Mouse (Mus musculus): ENCODE measurements around the gene Katnal1. TPM values are rescaled to one million over a fixed set of nuclear protein-coding genes. Genes with fewer than 3 reads are reported as not detected.

Katnal1 gene
- polyA plus RNA-seq (2015; fragmentation: Nextera tagmentation; extraction: Ambion mirVana) = 12.9 and 13.4 TPM in 2 replicates

DNA sequence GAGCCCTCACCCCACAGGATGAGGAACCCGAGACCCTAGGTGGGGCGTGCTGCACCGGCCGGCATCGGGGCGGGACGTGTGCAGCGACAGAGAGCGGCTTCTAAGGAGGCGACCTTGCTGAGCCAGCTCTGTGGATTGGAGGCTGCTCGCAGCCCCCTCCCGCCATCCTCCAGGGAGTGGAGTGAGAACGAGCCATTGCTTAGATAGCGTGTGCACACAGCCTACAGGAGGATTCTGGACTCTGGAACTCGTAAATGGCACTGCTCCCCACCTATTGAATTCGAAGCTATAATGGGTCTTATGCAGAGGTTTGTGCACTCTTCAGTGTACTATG, at the start of gene Katnal1:
TSS of gene Katnal1 (minus strand) at position 205 of the 334 bp plus-strand sequence.
- H3K9ac ChIP-seq = peak within 1 kb of the TSS; percentile 86
- peak within 1 kb of the TSS; percentile 95 for H3K27ac ChIP-seq
- under 1% methylated on average over 16 of the region's 16 CpGs for WGBS
- peaks cover 7% of the 10 kb centered on the region for H3K4me1 ChIP-seq
- H3K36me3 ChIP-seq = peaks cover 15% of the 10 kb centered on the region; the same call in 1 of the 2 replicates
- H3K27me3 ChIP-seq = no peaks in the 10 kb centered on the region
- peak within 1 kb of the TSS; percentile 88 for H3K4me3 ChIP-seq
- no peaks in the 10 kb centered on the region for H3K9me3 ChIP-seq
- ATAC-seq (ENCODE audit: insufficient number of reproducible peaks, low FRiP score, low TSS enrichment, low read depth) = no peak
- H3K4me2 ChIP-seq = peak within 1 kb of the TSS; percentile 80

DNA sequence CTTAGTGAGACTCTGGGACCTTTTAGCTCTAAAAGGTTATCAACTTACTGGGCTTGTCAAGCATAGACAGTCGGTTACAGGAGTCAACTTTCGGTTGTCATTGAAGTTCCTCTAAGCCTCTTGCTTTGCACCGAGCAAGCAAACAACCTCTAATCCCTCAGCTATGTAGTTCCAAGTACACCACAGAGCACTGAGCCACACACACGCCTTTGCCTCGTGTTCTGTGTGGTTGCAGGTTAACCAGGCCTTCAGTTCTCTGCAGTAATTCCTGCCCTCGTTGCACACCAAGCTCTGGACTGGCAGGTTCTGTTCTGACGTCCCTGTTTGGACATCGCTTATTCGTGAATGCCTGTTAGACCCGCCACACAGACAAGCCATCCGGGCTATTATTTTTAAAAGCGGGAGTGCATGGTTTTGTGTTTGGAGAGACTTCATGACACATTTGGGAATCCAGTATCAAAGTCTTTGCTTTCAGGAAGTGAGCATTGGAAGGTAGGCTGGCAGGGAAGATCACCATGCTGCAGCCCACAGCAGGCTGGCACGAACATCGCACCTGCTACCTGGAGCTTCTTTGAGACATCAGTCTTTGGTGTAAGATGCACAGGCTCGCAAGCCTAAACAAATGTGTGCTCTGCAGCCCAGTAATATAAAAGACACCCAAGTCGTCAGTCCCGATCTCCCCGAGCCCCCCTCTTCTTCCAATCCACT, 49.5 kb upstream of the Katnal1 start:
- Histone ChIP-seq H3K4me2 (no peak overlapping the region), H3K9ac (no peak overlapping the region), H3K27me3 (no peaks in the 10 kb centered on the region), H3K4me1 (peaks cover 19% of the 10 kb centered on the region), H3K36me3 (no peaks in the 10 kb centered on the region), H3K27ac (peak overlapping the region; percentile 81), H3K9me3 (no peaks in the 10 kb centered on the region), H3K4me3 (no peak overlapping the region)
- ATAC-seq (ENCODE audit: insufficient number of reproducible peaks, low FRiP score, low TSS enrichment, low read depth) = no peak
- WGBS = 54% methylated on average over 18 of the region's 18 CpGs

DNA sequence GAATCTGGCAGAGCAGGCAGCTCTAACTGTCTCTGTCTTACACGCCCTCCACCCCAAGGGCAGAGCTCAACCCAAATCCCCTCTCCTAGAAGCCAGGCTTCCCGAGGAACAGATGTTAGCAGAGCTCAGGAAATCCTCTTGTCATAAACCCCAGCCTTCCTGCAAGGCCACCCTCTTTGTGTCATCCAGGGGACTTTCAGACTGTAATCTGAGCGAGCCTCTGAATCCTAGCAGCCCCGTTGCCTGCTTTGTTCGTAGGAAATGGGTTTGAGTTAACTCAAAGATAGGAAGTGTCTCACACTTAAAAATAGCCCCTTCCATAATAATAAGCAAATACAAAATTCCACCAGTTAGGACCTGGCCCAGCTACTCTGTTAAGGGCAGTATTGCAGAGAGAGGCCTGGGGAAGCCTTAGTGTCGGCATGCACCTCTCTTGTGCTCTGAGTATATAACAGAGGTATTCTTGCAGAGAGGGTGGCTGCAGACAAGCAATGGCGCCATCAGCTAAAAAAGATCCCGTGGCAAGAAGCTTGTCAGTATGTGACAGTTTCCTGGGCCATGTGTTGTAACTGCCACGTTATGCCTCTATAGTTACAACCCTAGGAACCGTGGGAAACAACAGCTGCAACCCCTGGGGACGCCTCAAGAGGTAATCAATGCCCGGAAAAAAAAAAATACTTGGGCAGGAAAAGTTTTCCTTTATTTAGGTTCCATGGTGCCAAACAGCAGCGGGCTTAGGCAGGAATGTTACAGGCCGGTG, 48.8 kb upstream of the Katnal1 start:
- WGBS = 13% methylated on average over 14 of the region's 14 CpGs
- H3K36me3 ChIP-seq = no peaks in the 10 kb centered on the region
- ATAC-seq (ENCODE audit: insufficient number of reproducible peaks, low FRiP score, low TSS enrichment, low read depth) = no peak
- peaks cover 25% of the 10 kb centered on the region for H3K4me1 ChIP-seq
- H3K27me3 ChIP-seq = no peaks in the 10 kb centered on the region
- no peak overlapping the region for H3K4me2 ChIP-seq
- H3K27ac ChIP-seq = peak overlapping the region; percentile 81
- no peak overlapping the region for H3K4me3 ChIP-seq
- H3K9me3 ChIP-seq = no peaks in the 10 kb centered on the region
- no peak overlapping the region for H3K9ac ChIP-seq

DNA sequence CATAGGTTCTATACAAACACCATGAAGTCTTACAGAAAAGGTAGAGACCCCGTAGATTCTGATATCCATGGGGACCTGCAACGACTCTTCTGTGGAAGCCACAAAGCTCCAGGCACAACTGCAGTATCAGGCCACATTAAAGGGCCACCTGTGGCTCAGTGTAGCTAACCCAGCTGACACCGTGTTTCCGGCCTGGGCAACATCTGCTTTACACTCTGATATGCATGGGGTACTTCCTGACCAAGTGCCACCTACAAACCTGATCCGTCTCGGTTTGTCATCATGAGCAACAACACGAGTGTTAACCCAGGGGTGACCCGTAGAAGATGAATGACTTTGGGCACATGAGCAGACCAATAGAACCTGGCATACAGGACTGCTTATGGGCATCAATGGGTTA, 47.8 kb upstream of the Katnal1 start:
- no peaks in the 10 kb centered on the region for H3K9me3 ChIP-seq
- no peak for ATAC-seq (ENCODE audit: insufficient number of reproducible peaks, low FRiP score, low TSS enrichment, low read depth)
- no peaks in the 10 kb centered on the region for H3K27me3 ChIP-seq
- no peak overlapping the region for H3K27ac ChIP-seq
- H3K9ac ChIP-seq = no peak overlapping the region
- no peak overlapping the region for H3K4me2 ChIP-seq
- H3K4me3 ChIP-seq = no peak overlapping the region
- H3K4me1 ChIP-seq = peaks cover 26% of the 10 kb centered on the region
- H3K36me3 ChIP-seq = no peaks in the 10 kb centered on the region
- 62% methylated on average over 8 of the region's 8 CpGs for whole genome bisulfite sequencing

DNA sequence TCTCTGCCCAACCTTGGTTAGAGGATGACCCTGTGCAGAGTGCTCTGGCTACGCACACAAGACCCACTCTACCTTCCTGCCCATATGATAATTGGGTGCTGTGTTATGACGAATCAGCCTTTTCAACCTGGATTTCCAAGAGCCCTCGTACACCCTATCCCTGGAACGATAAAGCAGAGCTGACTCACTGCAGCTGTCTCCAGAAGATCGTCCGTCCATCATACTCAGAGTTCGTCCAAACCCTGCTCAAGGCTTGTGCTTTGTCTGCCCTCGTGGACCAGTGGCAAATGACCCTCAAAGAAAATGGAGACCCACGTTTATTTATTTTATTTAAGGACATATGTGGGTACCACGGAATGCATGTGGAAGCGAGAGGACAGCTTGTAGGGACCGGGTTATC, 45.9 kb upstream of the Katnal1 start:
- no peaks in the 10 kb centered on the region for H3K27me3 ChIP-seq
- WGBS = 94% methylated on average over 12 of the region's 12 CpGs

DNA sequence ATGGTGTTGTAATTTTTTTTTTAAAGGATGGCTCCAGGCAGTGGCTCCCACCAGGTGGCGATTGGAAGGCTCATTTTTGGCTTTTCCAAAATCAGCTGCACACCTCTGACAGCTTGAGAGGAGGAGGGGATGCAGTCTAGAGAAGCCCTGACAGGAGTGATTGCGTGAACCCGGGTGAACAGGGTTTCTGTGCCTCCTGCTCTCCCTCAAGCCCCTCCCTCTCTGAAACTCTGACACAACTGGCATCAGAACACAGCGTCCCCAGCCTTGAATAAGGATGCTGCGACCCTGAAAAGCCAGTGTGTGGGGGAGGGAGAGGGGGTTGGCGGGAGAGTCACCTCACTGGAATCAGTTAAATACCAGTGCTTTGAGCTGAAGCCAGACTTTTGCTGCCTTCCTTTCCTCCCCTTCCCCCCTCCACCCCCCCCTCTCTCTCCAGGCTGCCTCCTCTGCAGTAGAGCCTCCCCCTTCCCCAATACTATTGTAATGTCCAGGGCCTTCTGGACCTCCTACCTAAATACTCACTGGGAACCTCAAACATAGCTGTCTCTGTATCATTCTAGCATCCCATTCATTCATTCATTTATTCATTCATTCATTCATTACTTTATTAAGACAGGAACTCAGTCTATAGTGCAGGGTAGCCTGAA, 44.0 kb upstream of the Katnal1 start:
- Histone ChIP-seq H3K9ac (no peak overlapping the region), H3K4me2 (0 out of 2 replicates have a peak overlapping the region, but pooled peaks have one; percentile 20)
- WGBS = 4% methylated on average over 6 of the region's 6 CpGs

More for the DNA sequence above, 45.9 kb upstream of the Katnal1 start:
- Histone ChIP-seq H3K4me2 (no peak overlapping the region), H3K27ac (no peak overlapping the region), H3K4me1 (peaks cover 27% of the 10 kb centered on the region), H3K4me3 (no peak overlapping the region), H3K9ac (no peak overlapping the region), H3K9me3 (no peaks in the 10 kb centered on the region), H3K36me3 (no peaks in the 10 kb centered on the region)
- ATAC-seq (ENCODE audit: insufficient number of reproducible peaks, low FRiP score, low TSS enrichment, low read depth) = no peak

DNA sequence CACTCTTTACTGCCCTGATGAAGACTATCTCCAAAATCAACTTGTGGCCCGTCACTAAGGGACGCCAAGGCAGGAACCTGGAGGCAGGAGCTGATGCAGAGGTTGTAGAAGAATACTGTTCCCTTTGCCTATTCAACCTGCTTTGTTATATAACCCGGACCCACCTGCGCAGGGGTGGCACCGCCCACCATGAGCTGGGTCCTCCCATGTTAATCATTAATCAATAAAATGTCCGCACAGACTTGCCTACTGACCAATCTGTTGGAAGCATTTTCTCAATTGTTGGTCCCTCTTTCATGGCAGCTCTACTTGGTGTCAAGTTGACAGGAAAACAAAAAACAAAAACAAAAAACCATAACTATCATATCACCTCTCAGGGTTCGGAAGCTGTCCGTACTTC, 43.0 kb upstream of the Katnal1 start:
- no peak overlapping the region for H3K9ac ChIP-seq
- no peak overlapping the region for H3K27ac ChIP-seq
- no peaks in the 10 kb centered on the region for H3K27me3 ChIP-seq
- no peak overlapping the region for H3K4me2 ChIP-seq
- no peak overlapping the region for H3K4me3 ChIP-seq
- no peaks in the 10 kb centered on the region for H3K9me3 ChIP-seq
- H3K4me1 ChIP-seq = peaks cover 25% of the 10 kb centered on the region
- WGBS = 83% methylated on average over 8 of the region's 8 CpGs
- H3K36me3 ChIP-seq = no peaks in the 10 kb centered on the region
- ATAC-seq (ENCODE audit: insufficient number of reproducible peaks, low FRiP score, low TSS enrichment, low read depth) = no peak

More for the DNA sequence above, 44.0 kb upstream of the Katnal1 start:
- peaks cover 28% of the 10 kb centered on the region for H3K4me1 ChIP-seq
- no peak overlapping the region for H3K27ac ChIP-seq
- no peak for ATAC-seq (ENCODE audit: insufficient number of reproducible peaks, low FRiP score, low TSS enrichment, low read depth)
- H3K9me3 ChIP-seq = no peaks in the 10 kb centered on the region
- no peaks in the 10 kb centered on the region for H3K36me3 ChIP-seq
- H3K27me3 ChIP-seq = no peaks in the 10 kb centered on the region
- H3K4me3 ChIP-seq = no peak overlapping the region

DNA sequence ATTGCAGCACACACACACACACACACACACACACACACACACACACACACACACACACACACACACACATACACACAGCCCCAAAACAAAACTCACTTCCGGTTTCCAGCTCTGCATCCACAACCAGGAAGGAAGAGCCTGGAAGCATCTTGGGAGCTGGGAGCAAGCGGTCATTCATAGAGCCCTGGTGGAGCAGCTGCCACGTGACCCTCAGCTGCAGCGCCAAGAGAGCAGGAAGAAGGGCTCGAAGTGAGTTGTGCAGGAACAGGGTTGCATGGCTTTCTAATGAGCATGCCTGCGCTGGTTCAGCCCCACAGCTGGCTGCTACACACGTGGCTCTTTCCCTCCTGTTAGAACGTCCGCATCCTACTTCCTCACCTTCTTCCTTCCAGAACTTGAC, 40.5 kb upstream of the Katnal1 start:
- H3K27ac ChIP-seq = no peak overlapping the region
- H3K9ac ChIP-seq = no peak overlapping the region
- no peak overlapping the region for H3K4me3 ChIP-seq
- ATAC-seq (ENCODE audit: insufficient number of reproducible peaks, low FRiP score, low TSS enrichment, low read depth) = no peak
- H3K4me2 ChIP-seq = 0 out of 2 replicates have a peak overlapping the region, but pooled peaks have one; percentile 4
- H3K9me3 ChIP-seq = no peaks in the 10 kb centered on the region
- H3K27me3 ChIP-seq = no peaks in the 10 kb centered on the region
- peaks cover 46% of the 10 kb centered on the region for H3K4me1 ChIP-seq
- 27% methylated on average over 9 of the region's 9 CpGs for WGBS
- H3K36me3 ChIP-seq = no peaks in the 10 kb centered on the region

DNA sequence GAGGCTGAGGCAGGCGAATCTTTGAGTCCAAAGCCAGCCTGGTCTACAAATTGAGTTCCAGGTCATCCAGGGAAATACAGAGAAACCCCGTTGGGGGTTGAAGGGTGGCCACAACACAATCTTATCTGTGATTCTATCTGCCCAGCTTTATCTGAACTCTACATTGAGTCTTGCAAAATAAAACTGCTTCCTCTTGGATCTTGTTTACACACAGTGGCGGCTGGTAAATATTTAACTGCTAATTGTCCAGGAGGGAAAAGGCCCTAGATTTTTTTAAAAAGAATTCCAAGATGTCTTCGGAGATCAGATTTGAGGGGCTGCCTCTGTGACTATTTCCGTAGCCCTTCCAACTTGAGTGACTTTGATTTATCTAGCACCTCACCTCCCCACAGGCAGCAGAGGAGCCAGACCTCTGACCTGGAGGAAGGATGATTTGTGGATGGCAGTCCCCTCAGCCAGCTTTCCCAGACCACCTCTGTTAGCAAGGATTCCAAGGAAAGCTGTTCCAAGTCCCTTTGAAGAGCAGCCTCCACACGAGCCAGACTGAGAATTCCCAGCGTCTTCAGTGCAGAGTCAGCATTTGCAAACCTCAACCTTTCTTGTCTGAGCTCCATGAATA, 39.9 kb upstream of the Katnal1 start:
- WGBS = 51% methylated on average over 7 of the region's 7 CpGs
- peaks cover 49% of the 10 kb centered on the region for H3K4me1 ChIP-seq

DNA sequence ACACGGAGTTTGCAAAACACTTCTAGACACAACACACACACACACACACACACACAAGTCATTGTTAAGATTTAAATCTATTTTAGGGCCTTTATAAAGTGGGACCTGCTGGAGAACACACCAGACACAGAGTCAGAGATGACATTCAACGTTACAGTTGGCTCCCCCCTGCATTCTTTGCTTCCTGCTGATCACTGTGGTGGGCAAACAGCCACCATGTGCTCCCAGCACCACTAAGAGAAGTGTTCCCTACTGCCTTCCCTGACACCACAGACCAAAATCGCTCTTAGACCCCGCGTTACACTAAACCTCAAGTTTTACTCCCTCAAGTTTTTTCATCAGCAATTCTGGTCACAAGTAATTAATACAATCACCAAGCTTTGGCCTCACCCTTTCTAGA, 39.1 kb upstream of the Katnal1 start:
- H3K4me1 ChIP-seq = peaks cover 46% of the 10 kb centered on the region

More for the DNA sequence above, 39.9 kb upstream of the Katnal1 start:
- H3K4me2 ChIP-seq = no peak overlapping the region
- no peak for ATAC-seq (ENCODE audit: insufficient number of reproducible peaks, low FRiP score, low TSS enrichment, low read depth)
- no peaks in the 10 kb centered on the region for H3K9me3 ChIP-seq
- H3K27ac ChIP-seq = peak overlapping the region; percentile 60; the same call in 1 of the 2 replicates
- no peak overlapping the region for H3K4me3 ChIP-seq
- H3K27me3 ChIP-seq = no peaks in the 10 kb centered on the region
- H3K36me3 ChIP-seq = no peaks in the 10 kb centered on the region
- no peak overlapping the region for H3K9ac ChIP-seq

DNA sequence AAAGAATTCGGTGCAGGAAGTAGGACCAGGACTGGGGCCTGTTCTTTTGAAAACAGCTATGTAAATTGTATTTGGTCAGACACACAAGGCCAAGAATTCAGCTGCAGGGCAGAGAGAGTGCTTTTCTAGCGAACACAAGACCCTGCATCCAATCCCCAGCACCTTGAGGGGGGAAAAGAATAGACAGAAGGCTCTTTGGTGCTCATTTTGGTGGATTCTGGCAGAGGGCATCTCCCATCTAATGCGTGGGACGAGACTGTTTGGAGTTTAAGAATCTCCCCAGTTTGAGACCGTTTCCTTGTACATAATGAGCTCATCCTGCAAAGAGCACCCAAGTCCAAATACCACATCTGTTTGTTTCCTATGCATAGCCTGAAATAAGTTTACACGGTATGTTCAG, 37.3 kb upstream of the Katnal1 start:
- Histone ChIP-seq H3K36me3 (no peaks in the 10 kb centered on the region), H3K4me3 (no peak overlapping the region), H3K9me3 (no peaks in the 10 kb centered on the region), H3K4me1 (peaks cover 42% of the 10 kb centered on the region), H3K9ac (no peak overlapping the region), H3K27me3 (no peaks in the 10 kb centered on the region), H3K27ac (peak overlapping the region; percentile 79), H3K4me2 (peak overlapping the region; percentile 8; the same call in 1 of the 2 replicates)
- ATAC-seq (ENCODE audit: insufficient number of reproducible peaks, low FRiP score, low TSS enrichment, low read depth) = no peak
- 38% methylated on average over 6 of the region's 6 CpGs for WGBS

More for the DNA sequence above, 39.1 kb upstream of the Katnal1 start:
- ATAC-seq (ENCODE audit: insufficient number of reproducible peaks, low FRiP score, low TSS enrichment, low read depth) = no peak
- no peaks in the 10 kb centered on the region for H3K9me3 ChIP-seq
- H3K36me3 ChIP-seq = no peaks in the 10 kb centered on the region
- H3K27me3 ChIP-seq = no peaks in the 10 kb centered on the region
- H3K27ac ChIP-seq = no peak overlapping the region
- H3K4me2 ChIP-seq = no peak overlapping the region
- no peak overlapping the region for H3K9ac ChIP-seq
- no peak overlapping the region for H3K4me3 ChIP-seq
- WGBS = 65% methylated on average over 5 of the region's 5 CpGs

Measured in limb, embryonic 15.5 days (tissue).